Mouse (Mus musculus) small intestine, adult 2 months (tissue): ENCODE results near the gene Intu.

Experiments
- CTCF ChIP-seq: fragments of 200-500 bp; IDR thresholded peaks from 2 replicates; pipeline ENCODE4 v1.5.1; 2012; ENCODE audit warnings: low read depth, mild to moderate bottlenecking, control low read depth, inconsistent platforms, low read length, moderate library complexity, mixed read lengths; ENCODE audit not compliant: insufficient replicate concordance, insufficient read length; ENCODE audit errors: extremely low read depth
- POLR2A ChIP-seq: fragments of 200-500 bp; IDR thresholded peaks from 2 replicates; pipeline ENCODE4 v1.6.1; 2012; ENCODE audit warnings: low read depth, mild to moderate bottlenecking, control low read depth, inconsistent platforms, low read length, moderate library complexity

DNA sequence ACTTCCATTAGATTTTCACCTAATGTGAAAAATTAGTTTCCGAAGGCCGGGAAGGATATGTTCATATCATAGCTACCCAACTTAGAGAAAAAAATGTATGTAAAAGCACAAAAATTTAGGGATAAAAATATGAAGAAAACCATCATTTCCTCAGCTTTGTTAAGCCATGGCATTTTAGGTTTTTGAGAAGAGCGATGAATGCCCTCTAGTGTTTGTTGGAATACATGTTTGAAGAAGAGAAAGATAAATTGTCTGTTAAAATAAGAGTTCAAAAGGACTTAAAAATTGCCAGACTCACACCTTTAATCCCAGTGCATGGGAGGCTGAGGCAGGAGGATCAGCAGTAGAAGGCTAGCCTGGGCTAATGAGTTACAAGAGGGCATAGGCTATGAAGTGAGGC is 10.5 kb upstream of the Intu start:
- no peak for TF ChIP-seq CTCF
- no peak for TF ChIP-seq POLR2A
